Mouse (Mus musculus): ENCODE results near the gene Ndufaf4. TPM values are rescaled to one million over a fixed set of nuclear protein-coding genes. Genes with fewer than 3 reads are reported as not detected.
"Not testable (repeated sequence)": the region's sequence is repeated elsewhere in the genome, so short reads cannot be mapped to it uniquely, and the experiment has no call there.

The Ndufaf4 gene
- 54.0 and 58.6 TPM in 2 replicates for polyA plus RNA-seq (2015; fragmentation: Nextera tagmentation; extraction: Ambion mirVana)

GRCm38 (mm10) chr4:24897851-24898515 is at the start of gene Ndufaf4:
TSS of gene Ndufaf4 (plus strand) at chr4:24898083.
- H3K4me3 ChIP-seq: peak within 1 kb of the TSS; percentile 98
- no peaks in the 10 kb centered on the region for H3K9me3 ChIP-seq
- peak within 1 kb of the TSS; percentile 77 for H3K9ac ChIP-seq
- H3K27me3 ChIP-seq (replicated peaks): no peaks in the 10 kb centered on the region
- peak; percentile 98 for ATAC-seq (replicated peaks)
- peak within 1 kb of the TSS; percentile 73 for H3K4me2 ChIP-seq
- H3K4me1 ChIP-seq: peaks cover 12% of the 10 kb centered on the region
- H3K36me3 ChIP-seq (replicated peaks): peaks cover 18% of the 10 kb centered on the region
- under 1% methylated on average over 58 of the region's 58 CpGs for WGBS
- H3K27ac ChIP-seq: peak within 1 kb of the TSS; percentile 63

DNA sequence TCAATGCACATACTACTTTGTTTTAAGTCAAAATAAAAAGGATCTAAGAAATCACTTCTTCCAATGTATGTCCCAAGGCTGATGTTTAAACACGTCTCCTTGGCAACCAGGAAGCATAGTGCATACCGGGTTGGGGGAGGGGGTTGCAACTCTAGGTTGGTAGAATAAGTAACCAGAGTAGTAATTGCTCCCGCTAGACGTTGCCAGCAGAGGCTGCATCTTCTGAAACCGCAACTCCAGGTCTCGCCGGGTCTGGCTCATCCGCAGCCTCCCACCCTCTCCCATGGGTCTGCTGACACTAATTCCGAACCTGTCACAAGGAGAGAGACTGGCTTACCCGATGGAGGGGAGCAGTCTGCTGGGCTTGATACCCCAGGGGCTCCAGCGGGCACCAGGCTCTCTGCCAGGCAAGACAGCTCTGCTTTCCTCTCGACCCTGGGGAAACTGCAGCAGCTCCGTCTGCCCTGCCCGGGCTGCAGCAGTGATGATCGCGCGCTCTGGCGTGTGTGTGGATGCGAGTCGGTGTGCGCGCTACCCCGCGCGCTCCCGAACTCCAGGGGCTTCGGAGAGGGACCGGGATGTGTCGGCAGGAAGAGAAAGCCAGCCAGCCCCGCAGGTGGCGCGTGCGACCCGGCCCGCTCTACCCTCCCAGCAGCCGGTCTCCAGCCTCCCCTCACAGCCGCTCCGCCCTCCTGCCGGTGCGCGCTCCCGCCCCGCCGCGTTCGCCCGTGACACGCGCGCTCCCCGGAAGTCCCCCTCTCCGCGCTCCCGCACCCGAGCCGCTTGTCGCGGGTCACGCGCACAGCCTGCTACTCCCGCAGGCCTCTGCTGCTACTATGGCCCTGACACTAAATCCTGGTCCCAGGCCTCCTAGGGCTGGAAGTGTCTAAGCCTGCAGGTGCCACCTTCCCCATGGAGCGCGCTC is 47.2 kb upstream of the Ndufaf4 start, which contains the start of gene Klhl32:
Gene Klhl32, minus strand, starts transcription at position 724 of the 925 bp plus-strand sequence.
- under 1% methylated on average over 56 of the region's 63 CpGs for WGBS
- Histone ChIP-seq H3K27ac (peak within 1 kb of the TSS; percentile 90), H3K4me3 (peak within 1 kb of the TSS; percentile 63), H3K4me1 (peaks cover 17% of the 10 kb centered on the region), H3K9ac (peak within 1 kb of the TSS; percentile 72), H3K27me3 (replicated peaks) (no peaks in the 10 kb centered on the region), H3K9me3 (no peaks in the 10 kb centered on the region), H3K4me2 (peak within 1 kb of the TSS; percentile 58), H3K36me3 (replicated peaks) (no peaks in the 10 kb centered on the region)
- ATAC-seq (replicated peaks): peak; percentile 96

DNA sequence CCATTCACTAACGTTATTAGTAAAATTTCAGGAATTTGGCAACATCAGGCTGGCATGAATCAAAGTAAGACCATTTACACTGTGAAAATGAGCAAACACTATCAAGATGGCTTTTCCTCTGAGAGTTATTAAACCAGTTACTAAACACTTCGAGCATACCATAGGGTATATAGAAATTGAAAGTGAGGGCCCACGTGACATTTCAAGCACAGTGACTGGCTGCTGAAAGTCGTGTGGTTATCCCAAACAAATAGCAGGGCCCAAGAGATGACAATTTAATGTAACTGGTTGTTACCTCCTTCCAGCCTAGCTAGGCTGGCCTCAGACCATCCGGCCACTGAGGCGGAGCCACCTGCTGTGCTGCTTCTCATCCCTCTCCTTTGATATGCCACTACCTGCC is 32.2 kb upstream of the Ndufaf4 start:
- Histone ChIP-seq H3K4me3 (no peak overlapping the region), H3K9ac (no peak overlapping the region), H3K27ac (no peak overlapping the region), H3K36me3 (replicated peaks) (no peaks in the 10 kb centered on the region), H3K9me3 (no peaks in the 10 kb centered on the region), H3K4me2 (no peak overlapping the region), H3K27me3 (replicated peaks) (no peaks in the 10 kb centered on the region), H3K4me1 (no peaks in the 10 kb centered on the region)
- no peak for ATAC-seq (replicated peaks)
- WGBS: 48% methylated on average over 6 of the region's 6 CpGs

DNA sequence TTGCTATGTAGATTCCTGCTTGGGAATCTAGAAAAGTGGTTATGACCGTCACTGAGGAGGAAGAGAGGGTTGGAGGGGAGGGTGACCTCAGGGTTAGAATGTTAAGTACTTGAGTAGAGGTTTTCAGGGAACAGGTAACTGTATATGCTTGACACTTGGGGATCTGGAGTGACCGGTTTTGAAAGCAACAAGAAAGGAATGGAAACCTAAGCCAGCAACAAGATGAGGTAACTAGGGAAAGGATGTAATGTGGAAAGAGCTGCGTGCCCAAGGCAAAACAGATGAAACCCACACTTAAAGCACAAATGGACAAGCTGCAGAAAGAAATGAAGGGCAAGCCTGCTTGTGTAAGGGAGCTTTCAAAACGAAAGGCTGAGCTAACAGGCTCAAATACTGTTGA is 28.7 kb upstream of the Ndufaf4 start:
- no peak for ATAC-seq (replicated peaks)
- Histone ChIP-seq H3K9ac (no peak overlapping the region), H3K27ac (no peak overlapping the region), H3K27me3 (replicated peaks) (no peaks in the 10 kb centered on the region), H3K4me2 (no peak overlapping the region), H3K4me1 (no peaks in the 10 kb centered on the region), H3K4me3 (no peak overlapping the region), H3K9me3 (no peaks in the 10 kb centered on the region), H3K36me3 (replicated peaks) (no peaks in the 10 kb centered on the region)
- 81% methylated on average over 4 of the region's 4 CpGs for WGBS

DNA sequence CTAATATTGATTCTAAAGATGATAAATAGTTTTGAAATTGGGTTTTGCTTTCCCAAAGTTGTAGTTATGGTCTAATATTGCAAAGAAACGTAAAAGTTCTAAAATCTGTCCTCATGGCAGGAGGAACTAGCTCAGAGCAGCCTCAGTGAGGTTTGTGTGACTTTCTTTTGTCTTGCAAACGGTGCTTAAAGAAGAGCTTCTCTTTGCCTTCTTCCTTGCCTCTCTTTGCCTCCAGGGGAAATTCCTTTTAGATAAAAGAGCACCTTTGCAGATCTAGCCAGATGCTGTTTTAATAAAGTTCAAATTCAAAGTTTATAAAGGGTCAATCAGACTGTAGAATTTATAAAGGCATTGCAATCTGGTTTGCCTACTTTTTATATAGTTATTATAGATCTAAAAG is 8.5 kb upstream of the Ndufaf4 start:
- H3K27me3 ChIP-seq (replicated peaks); H3K4me2 ChIP-seq; H3K4me1 ChIP-seq; H3K9ac ChIP-seq; H3K36me3 ChIP-seq (replicated peaks); H3K9me3 ChIP-seq; H3K27ac ChIP-seq; H3K4me3 ChIP-seq; ATAC-seq (replicated peaks): not testable (repeated sequence)
- 41% methylated on average over 2 of the region's 2 CpGs for WGBS

DNA sequence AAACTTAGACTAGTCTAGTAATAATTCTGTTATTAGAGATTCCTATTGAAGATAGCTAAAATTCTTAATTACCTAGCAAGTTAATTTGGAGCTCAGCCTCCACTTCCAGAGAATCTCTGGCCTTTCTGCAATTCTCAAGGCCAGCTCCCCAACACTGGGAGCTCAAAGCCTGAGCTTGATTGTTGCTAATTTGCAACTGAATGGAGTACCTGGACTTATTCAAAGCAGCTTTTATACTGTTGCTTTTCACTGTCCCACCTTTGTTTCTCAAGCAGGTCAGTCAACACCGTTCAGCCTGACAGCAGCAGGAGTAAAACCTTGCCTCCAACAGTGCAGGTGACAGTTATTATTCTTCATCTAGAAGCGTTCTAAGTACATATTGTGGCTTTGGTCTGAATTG is 5.6 kb upstream of the Ndufaf4 start:
- not testable (repeated sequence) for H3K4me1 ChIP-seq; H3K27ac ChIP-seq; H3K9me3 ChIP-seq; H3K4me2 ChIP-seq; H3K9ac ChIP-seq; H3K27me3 ChIP-seq (replicated peaks); H3K4me3 ChIP-seq; ATAC-seq (replicated peaks); H3K36me3 ChIP-seq (replicated peaks)
- 75% methylated on average over 2 of the region's 2 CpGs for WGBS

DNA sequence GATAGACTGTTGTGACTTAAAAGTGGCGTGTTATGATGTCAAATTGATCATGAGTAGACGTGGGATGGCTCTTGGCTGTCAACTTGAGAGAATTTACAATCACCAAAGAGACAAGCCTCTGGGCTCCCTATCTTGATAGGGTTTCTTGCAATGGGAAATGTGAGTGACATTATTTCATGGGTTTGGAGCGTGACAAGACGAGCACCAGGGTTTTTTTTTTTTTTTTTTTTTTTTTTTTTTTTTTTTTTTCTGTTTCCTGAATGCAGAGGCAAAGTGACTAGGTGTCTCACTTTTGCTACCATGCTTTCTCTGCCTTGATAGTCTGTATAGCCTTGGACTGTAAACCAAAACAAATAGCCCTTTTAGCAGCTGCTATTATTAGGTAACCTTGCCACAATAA is 3.3 kb upstream of the Ndufaf4 start:
- no peak overlapping the region for H3K9ac ChIP-seq
- no peaks in the 10 kb centered on the region for H3K9me3 ChIP-seq
- no peak overlapping the region for H3K4me3 ChIP-seq
- no peaks in the 10 kb centered on the region for H3K27me3 ChIP-seq (replicated peaks)
- H3K27ac ChIP-seq: no peak overlapping the region
- H3K4me2 ChIP-seq: no peak overlapping the region
- H3K36me3 ChIP-seq (replicated peaks): no peaks in the 10 kb centered on the region
- peaks cover 12% of the 10 kb centered on the region for H3K4me1 ChIP-seq
- ATAC-seq (replicated peaks): no peak
- WGBS: 85% methylated on average over 4 of the region's 4 CpGs

GRCm38 (mm10) chr4:24896829-24897228 is 1.1 kb upstream of the Ndufaf4 start:
- 0% methylated on average over 1 of the region's 1 CpGs for WGBS
- peak; percentile 40 for ATAC-seq (replicated peaks)
- no peak overlapping the region for H3K27ac ChIP-seq
- peaks cover 12% of the 10 kb centered on the region for H3K4me1 ChIP-seq
- H3K4me2 ChIP-seq: peak overlapping the region; percentile 73
- H3K9ac ChIP-seq: no peak overlapping the region; the same call in 1 of the 2 replicates
- peaks cover 11% of the 10 kb centered on the region for H3K36me3 ChIP-seq (replicated peaks)
- peak overlapping the region; percentile 98; the same call in 1 of the 2 replicates for H3K4me3 ChIP-seq
- no peaks in the 10 kb centered on the region for H3K27me3 ChIP-seq (replicated peaks)
- no peaks in the 10 kb centered on the region for H3K9me3 ChIP-seq

- 17% methylated on average over 7 of the region's 7 CpGs for WGBS
- H3K27ac ChIP-seq: peak overlapping the region; percentile 63
Observed at GRCm38 (mm10) chr4:24897351-24897750, 532 bp upstream of the Ndufaf4 start.

GRCm38 (mm10) chr4:24898636-24899035 is 753 bp downstream of the Ndufaf4 start:
- 24% methylated on average over 8 of the region's 8 CpGs for WGBS
- H3K36me3 ChIP-seq (replicated peaks): peaks cover 22% of the 10 kb centered on the region
- H3K9me3 ChIP-seq: no peaks in the 10 kb centered on the region
- no peaks in the 10 kb centered on the region for H3K27me3 ChIP-seq (replicated peaks)
- H3K27ac ChIP-seq: no peak overlapping the region
- peak overlapping the region; percentile 77 for H3K9ac ChIP-seq
- peak; percentile 27; the same call in 1 of the 2 replicates for ATAC-seq (replicated peaks)
- H3K4me1 ChIP-seq: peaks cover 12% of the 10 kb centered on the region
- peak overlapping the region; percentile 73 for H3K4me2 ChIP-seq
- peak overlapping the region; percentile 98 for H3K4me3 ChIP-seq

More at GRCm38 (mm10) chr4:24897351-24897750, 532 bp upstream of the Ndufaf4 start:
- H3K36me3 ChIP-seq (replicated peaks): peaks cover 14% of the 10 kb centered on the region
- H3K4me3 ChIP-seq: peak overlapping the region; percentile 98
- H3K4me1 ChIP-seq: peaks cover 12% of the 10 kb centered on the region
- H3K9me3 ChIP-seq: no peaks in the 10 kb centered on the region
- H3K9ac ChIP-seq: peak overlapping the region; percentile 48
- ATAC-seq (replicated peaks): peak; percentile 76
- H3K27me3 ChIP-seq (replicated peaks): no peaks in the 10 kb centered on the region
- peak overlapping the region; percentile 73 for H3K4me2 ChIP-seq

GRCm38 (mm10) chr4:24899146-24899545 is 1.3 kb downstream of the Ndufaf4 start:
- H3K9ac ChIP-seq: peak overlapping the region; percentile 77

DNA sequence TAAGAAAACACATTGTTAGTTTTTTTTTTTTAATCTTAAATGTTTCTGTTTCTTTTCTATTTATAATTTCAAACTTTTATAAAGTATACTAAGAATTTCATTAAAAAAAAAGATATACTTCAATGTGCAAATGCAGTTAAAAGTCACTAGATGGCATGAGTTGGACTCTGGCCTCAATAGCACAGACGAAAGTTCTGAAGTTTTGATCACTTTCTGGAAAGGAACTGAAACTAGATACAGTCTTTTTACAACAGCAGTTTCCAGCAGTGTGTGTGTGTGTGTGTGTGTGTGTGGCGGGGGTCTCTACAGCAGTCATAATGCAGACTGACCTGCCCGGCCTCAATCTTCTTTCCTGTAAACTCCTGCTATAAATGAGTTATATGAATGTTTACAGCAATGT is 9.9 kb downstream of the Ndufaf4 start:
- 74% methylated on average over 3 of the region's 3 CpGs for WGBS
- Histone ChIP-seq H3K36me3 (replicated peaks) (peaks cover 6% of the 10 kb centered on the region; the same call in 1 of the 2 replicates), H3K27me3 (replicated peaks) (no peaks in the 10 kb centered on the region), H3K4me1 (no peaks in the 10 kb centered on the region), H3K9ac (no peak overlapping the region), H3K4me3 (no peak overlapping the region), H3K4me2 (no peak overlapping the region), H3K9me3 (no peaks in the 10 kb centered on the region), H3K27ac (no peak overlapping the region)
- ATAC-seq (replicated peaks): no peak

More at GRCm38 (mm10) chr4:24899146-24899545, 1.3 kb downstream of the Ndufaf4 start:
- H3K4me1 ChIP-seq: peaks cover 12% of the 10 kb centered on the region
- H3K27me3 ChIP-seq (replicated peaks): no peaks in the 10 kb centered on the region
- no peak overlapping the region for H3K27ac ChIP-seq
- ATAC-seq (replicated peaks): no peak
- H3K9me3 ChIP-seq: no peaks in the 10 kb centered on the region
- 36% methylated on average over 4 of the region's 4 CpGs for WGBS
- peak overlapping the region; percentile 73 for H3K4me2 ChIP-seq
- peaks cover 22% of the 10 kb centered on the region for H3K36me3 ChIP-seq (replicated peaks)
- peak overlapping the region; percentile 98 for H3K4me3 ChIP-seq

Data from midbrain, embryonic 15.5 days (tissue).